Mouse (Mus musculus) limb, embryonic 14.5 days (tissue): ENCODE measurements around the gene Tm9sf2. TPM values are rescaled to one million over a fixed set of nuclear protein-coding genes. Genes with fewer than 3 reads are reported as not detected.

Experiments used
- ATAC-seq: fragments of 200-750 bp; cut with Nextera tagmentation; 2 replicates; pipeline ENCODE4 v1.8.0; 2017; ENCODE audit warnings: low read depth, moderate number of reproducible peaks, moderate TSS enrichment; ENCODE audit not compliant: low FRiP score
- DNase-seq: peaks from one replicate; pipeline ENCODE4 v3.0.0-alpha.2; 2015; ENCODE audit warnings: low spot score
- H3K27ac ChIP-seq: fragments of 300-500 bp; sonication (generic); replicated peaks from 2 replicates; pipeline ENCODE4 v1.5.1; 2014; ENCODE audit warnings: low read depth, mild to moderate bottlenecking, low read length, moderate library complexity, mixed read lengths
- H3K27me3 ChIP-seq: fragments of 300-500 bp; sonication (generic); 2 replicates; pipeline ENCODE4 v1.6.1; 2014; ENCODE audit warnings: low read length, mixed read lengths; ENCODE audit not compliant: control insufficient read depth, insufficient read depth
- H3K36me3 ChIP-seq: fragments of 300-500 bp; sonication (generic); 2 replicates; pipeline ENCODE4 v1.6.1; 2014; ENCODE audit warnings: mild to moderate bottlenecking, low read length, moderate library complexity, mixed read lengths; ENCODE audit not compliant: control insufficient read depth, insufficient read depth
- H3K4me1 ChIP-seq: fragments of 300-500 bp; sonication (generic); 2 replicates; pipeline ENCODE4 v1.6.1; 2014; ENCODE audit warnings: antibody characterized with exemption, low read length, mixed read lengths; ENCODE audit not compliant: control insufficient read depth, insufficient read depth
- H3K4me2 ChIP-seq: fragments of 300-500 bp; sonication (generic); replicated peaks from 2 replicates; pipeline ENCODE4 v1.6.1; 2014; ENCODE audit warnings: low read depth, mild to moderate bottlenecking, low read length, moderate library complexity; ENCODE audit not compliant: severe bottlenecking
- H3K4me3 ChIP-seq: fragments of 300-500 bp; sonication (generic); replicated peaks from 2 replicates; pipeline ENCODE4 v1.5.1; 2014; ENCODE audit warnings: low read length
- H3K9ac ChIP-seq: fragments of 300-500 bp; sonication (generic); 2 replicates; pipeline ENCODE4 v1.6.1; 2014; ENCODE audit warnings: mild to moderate bottlenecking, low read depth, low read length, moderate library complexity; ENCODE audit not compliant: severe bottlenecking
- H3K9me3 ChIP-seq: fragments of 300-500 bp; sonication (generic); 2 replicates; pipeline ENCODE4 v1.6.1; 2016; ENCODE audit warnings: low read length; ENCODE audit not compliant: control insufficient read depth
- POLR2A ChIP-seq: fragments of 200-500 bp; IDR thresholded peaks from 2 replicates; pipeline ENCODE4 v1.8.0; 2012; ENCODE audit warnings: inconsistent platforms, mild to moderate bottlenecking, moderate library complexity, borderline replicate concordance; ENCODE audit not compliant: insufficient read depth, insufficient read length; ENCODE audit errors: extremely low read depth
- WGBS: fragments of 180-500 bp; shearing (Covaris S2); extraction: QIAGEN DNeasy Blood & Tissue Kit; methylation state at CpG from one replicate; pipeline ENCODE4 v1.1.7; 2014; 5-methylcytosine and 5-hydroxymethylcytosine counted together
- polyA plus RNA-seq, 2 experiments: library from polyadenylated mRNA; depleted of rRNA in 1 of 2; stranded (reverse) in 1 of 2; unstranded in 1 of 2; fragments of >200 nt; fragmentation: Nextera tagmentation in 1 of 2; extraction: Ambion mirVana in 1 of 2; gene quantifications; 2 replicates each; pipeline versions ENCODE4 v1.2.1 to v1.2.3; 2012 to 2014

The Tm9sf2 gene
- polyA plus RNA-seq, 2 experiments, result 92.5 to 154 TPM

- H3K4me3 ChIP-seq, result no peak overlapping the region
- ATAC-seq, result no peak
- WGBS, result 86% methylated on average over 5 of the region's 5 CpGs
These were observed 26.9 kb upstream of the Tm9sf2 start for GRCm38 (mm10) chr14:122079921-122080320.

GRCm38 (mm10) chr14:122081308-122081707 lies 25.5 kb upstream of the Tm9sf2 start:
- ATAC-seq (peak; percentile 37; the same call in 1 of the 2 replicates), DNase-seq (no peak)
- WGBS, result 23% methylated on average over 3 of the region's 3 CpGs
- TF ChIP-seq POLR2A, result no peak
- Histone ChIP-seq H3K4me3 (no peak overlapping the region), H3K27me3 (no peaks in the 10 kb centered on the region), H3K27ac (no peak overlapping the region), H3K36me3 (no peaks in the 10 kb centered on the region), H3K9ac (no peak overlapping the region), H3K4me1 (no peaks in the 10 kb centered on the region), H3K4me2 (no peak overlapping the region), H3K9me3 (no peaks in the 10 kb centered on the region)

More at GRCm38 (mm10) chr14:122079921-122080320, 26.9 kb upstream of the Tm9sf2 start:
- H3K27me3 ChIP-seq, result no peaks in the 10 kb centered on the region
- no peaks in the 10 kb centered on the region for H3K4me1 ChIP-seq
- no peak overlapping the region for H3K27ac ChIP-seq
- no peaks in the 10 kb centered on the region for H3K36me3 ChIP-seq
- no peaks in the 10 kb centered on the region for H3K9me3 ChIP-seq
- no peak for DNase-seq
- no peak overlapping the region for H3K9ac ChIP-seq
- no peak overlapping the region for H3K4me2 ChIP-seq
- TF ChIP-seq POLR2A, result no peak

GRCm38 (mm10) chr14:122083499-122083898 lies 23.3 kb upstream of the Tm9sf2 start:
- DNase-seq, result no peak
- H3K4me2 ChIP-seq, result no peak overlapping the region
- no peaks in the 10 kb centered on the region for H3K36me3 ChIP-seq
- 84% methylated on average over 7 of the region's 7 CpGs for WGBS
- no peaks in the 10 kb centered on the region for H3K27me3 ChIP-seq
- H3K27ac ChIP-seq, result no peak overlapping the region
- no peaks in the 10 kb centered on the region for H3K9me3 ChIP-seq
- ATAC-seq, result no peak
- TF ChIP-seq POLR2A, result no peak
- H3K4me3 ChIP-seq, result no peak overlapping the region
- H3K9ac ChIP-seq, result no peak overlapping the region
- no peaks in the 10 kb centered on the region for H3K4me1 ChIP-seq

GRCm38 (mm10) chr14:122087956-122088355 lies 18.9 kb upstream of the Tm9sf2 start:
- TF ChIP-seq POLR2A, result no peak
- 68% methylated on average over 5 of the region's 5 CpGs for WGBS
- DNase-seq (no peak), ATAC-seq (no peak)
- no peaks in the 10 kb centered on the region for H3K27me3 ChIP-seq
- no peaks in the 10 kb centered on the region for H3K9me3 ChIP-seq
- no peak overlapping the region for H3K4me2 ChIP-seq
- no peak overlapping the region for H3K4me3 ChIP-seq
- H3K9ac ChIP-seq, result no peak overlapping the region
- no peak overlapping the region for H3K27ac ChIP-seq
- H3K4me1 ChIP-seq, result no peaks in the 10 kb centered on the region
- H3K36me3 ChIP-seq, result no peaks in the 10 kb centered on the region

GRCm38 (mm10) chr14:122092363-122092762 lies 14.5 kb upstream of the Tm9sf2 start:
- DNase-seq (no peak), ATAC-seq (no peak)
- WGBS, result 82% methylated on average over 4 of the region's 4 CpGs
- no peak for TF ChIP-seq POLR2A
- no peaks in the 10 kb centered on the region for H3K36me3 ChIP-seq
- no peak overlapping the region for H3K27ac ChIP-seq
- H3K4me1 ChIP-seq, result no peaks in the 10 kb centered on the region
- H3K9ac ChIP-seq, result no peak overlapping the region
- H3K4me2 ChIP-seq, result no peak overlapping the region
- H3K27me3 ChIP-seq, result no peaks in the 10 kb centered on the region
- no peaks in the 10 kb centered on the region for H3K9me3 ChIP-seq
- H3K4me3 ChIP-seq, result no peak overlapping the region

DNA sequence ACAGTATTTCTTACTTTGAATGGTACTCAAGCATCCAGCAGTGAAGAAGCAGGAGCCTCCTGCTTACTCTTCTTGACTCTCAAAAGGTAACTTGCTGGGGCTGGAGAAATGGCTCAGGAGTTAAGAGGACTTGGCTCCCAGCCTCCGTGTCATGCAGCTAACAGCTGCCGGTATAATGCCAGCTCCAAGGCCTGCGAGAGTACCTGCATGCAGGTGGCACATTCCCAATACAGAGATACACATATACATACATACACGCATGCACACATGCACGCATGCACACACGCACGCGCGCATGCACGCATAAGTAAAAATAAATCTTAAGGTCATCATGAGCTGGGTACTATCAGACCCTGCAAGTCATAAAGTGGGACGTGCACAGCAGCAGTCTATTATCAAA lies 10.5 kb upstream of the Tm9sf2 start:
- no peak overlapping the region for H3K4me3 ChIP-seq
- H3K9ac ChIP-seq, result no peak overlapping the region
- H3K27ac ChIP-seq, result no peak overlapping the region
- TF ChIP-seq POLR2A, result no peak
- 96% methylated on average over 11 of the region's 11 CpGs for WGBS
- H3K4me2 ChIP-seq, result no peak overlapping the region
- H3K4me1 ChIP-seq, result no peaks in the 10 kb centered on the region
- ATAC-seq (no peak), DNase-seq (no peak)
- H3K36me3 ChIP-seq, result no peaks in the 10 kb centered on the region
- H3K9me3 ChIP-seq, result no peaks in the 10 kb centered on the region
- no peaks in the 10 kb centered on the region for H3K27me3 ChIP-seq
